Mouse (Mus musculus) T-helper 2 cell (primary cell): ENCODE measurements around the gene Peg3.
"Not testable (repeated sequence)": the region's sequence is repeated elsewhere in the genome, so short reads cannot be mapped to it uniquely, and the experiment has no call there.

ENCODE experiments used
- in situ Hi-C: fragments of 300-600 bp; cut with MboI, MseI; formaldehyde crosslinking; loops from one replicate; pipeline ENCODE4 v1.15.1; 2025; ENCODE audit warnings: high pct_unique_total_duplicates

Peg3 gene

DNA sequence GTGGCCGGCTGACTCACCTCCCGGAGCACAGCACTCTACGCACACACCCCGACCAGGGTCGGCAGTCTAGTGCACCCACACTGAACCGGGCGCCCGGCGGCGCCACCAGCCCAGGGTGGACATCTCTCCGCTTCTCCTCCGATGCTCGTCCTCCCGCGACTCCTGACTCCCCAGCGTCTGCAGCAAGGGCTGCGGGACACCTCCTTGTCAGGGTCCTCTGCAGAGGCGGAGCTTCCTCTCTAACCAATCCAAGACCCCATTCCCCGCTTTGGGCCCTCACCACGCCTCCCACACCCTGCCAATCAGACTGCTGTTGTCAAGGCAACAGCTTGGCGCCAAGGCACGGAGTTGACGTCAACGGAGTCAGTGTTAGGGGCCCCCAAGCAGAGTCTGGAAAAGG is at the start of gene Peg3, which contains the start of gene Usp29:
TSS of gene Peg3 (minus strand) at position 191 of the 400 bp plus-strand sequence.
TSS of gene Usp29 (plus strand) at position 338 of the 400 bp plus-strand sequence.
- in situ Hi-C loops: loop anchor here (25.0 kb wide), 1 partner anchor 368 kb away; the partner anchor contains the start of gene Zfp78

DNA sequence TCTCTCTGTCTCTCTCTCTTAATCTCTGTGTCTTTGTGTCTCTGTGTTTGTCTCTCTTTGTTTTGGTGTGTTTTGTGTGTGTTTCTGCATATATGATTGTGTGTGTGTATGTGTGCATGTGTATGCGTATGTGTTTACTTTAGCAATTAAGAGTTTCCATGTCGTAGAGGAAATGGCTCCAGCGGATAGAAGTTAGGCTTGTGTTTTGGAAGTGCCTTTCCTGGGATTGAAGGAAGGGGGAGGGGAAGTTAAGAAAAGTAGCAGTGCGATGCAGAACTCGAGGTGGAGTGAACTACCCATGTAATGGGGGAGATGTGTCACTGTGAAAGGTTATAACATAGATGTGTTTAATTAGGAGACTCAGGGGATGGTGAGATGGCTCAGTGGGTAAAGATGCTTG is 48.9 kb upstream of the Peg3 start:
- in situ Hi-C loops: no loop called here

DNA sequence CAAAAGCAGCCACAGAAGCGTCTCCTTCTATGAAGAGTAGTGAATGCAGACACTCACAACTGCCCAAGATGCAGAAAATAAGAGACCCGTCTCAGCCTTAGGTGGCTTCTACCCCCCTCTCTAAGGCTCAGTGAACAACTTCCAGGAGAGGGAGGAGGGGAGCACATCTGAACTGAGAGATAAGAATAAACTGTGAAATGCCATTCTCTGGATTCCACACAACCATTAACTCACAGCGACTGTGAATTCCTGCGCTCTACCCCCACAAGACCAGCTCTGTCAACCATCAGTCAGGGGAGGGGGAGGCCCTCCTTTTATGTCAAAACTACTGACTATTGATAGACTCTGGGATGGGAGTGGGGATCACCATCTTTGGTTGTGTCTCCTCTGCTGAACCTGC is 47.5 kb upstream of the Peg3 start:
- in situ Hi-C loops: no loop called here

DNA sequence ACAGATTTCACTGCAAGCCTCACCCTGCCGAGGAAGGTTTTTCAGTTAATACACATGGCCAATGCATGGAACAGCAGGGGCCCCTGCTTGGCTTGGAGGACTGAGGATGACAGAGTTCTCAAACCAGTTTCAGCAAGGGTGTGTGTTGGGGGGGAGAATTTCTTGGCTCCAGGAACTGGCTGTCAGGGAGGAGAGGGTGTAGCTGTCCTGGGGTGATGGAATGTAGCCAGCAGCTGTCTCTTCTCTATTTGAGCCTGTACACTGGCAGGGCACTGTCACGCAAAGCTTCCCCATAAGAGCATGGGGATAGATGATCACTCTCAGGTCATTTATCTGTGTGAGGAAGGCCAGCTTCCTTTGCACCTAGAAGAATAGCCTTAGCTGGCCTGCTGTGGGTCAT is 46.9 kb upstream of the Peg3 start:
- in situ Hi-C loops: no loop called here

DNA sequence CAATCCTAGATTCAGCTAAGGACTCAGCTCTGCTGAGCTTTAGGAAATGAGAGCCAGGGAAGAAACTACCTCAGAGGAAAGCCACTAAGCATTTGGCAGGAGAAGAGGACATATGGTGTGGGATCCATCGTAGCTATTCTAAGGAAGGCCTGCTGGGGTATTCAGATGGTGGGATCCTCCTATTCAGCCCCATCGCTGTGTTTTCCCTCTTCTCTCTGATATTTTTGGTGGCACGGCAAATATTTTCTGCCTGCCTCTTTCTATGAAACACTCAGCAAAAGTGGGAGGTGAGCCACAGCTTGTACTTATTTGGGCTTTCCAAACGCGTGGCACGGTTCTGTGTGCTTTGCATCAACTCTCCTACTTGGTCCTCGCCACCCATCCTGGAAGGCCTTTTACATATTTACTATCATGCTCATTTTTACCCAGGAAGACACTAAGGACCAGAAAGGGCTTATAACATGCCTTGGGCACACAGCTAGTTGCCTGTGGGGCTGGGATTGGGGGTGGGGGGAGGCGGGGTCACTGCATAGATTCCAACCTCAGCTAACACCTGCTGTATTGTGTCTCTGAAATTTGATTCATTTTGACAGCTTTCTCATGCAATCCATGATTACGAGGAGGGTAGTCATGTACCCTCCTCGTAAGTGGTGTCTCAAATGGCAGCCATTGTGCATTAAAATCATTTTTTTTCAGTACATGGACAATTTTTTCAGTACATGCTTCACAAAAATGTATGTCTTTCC is 46.3 kb upstream of the Peg3 start:
- in situ Hi-C loops: no loop called here

DNA sequence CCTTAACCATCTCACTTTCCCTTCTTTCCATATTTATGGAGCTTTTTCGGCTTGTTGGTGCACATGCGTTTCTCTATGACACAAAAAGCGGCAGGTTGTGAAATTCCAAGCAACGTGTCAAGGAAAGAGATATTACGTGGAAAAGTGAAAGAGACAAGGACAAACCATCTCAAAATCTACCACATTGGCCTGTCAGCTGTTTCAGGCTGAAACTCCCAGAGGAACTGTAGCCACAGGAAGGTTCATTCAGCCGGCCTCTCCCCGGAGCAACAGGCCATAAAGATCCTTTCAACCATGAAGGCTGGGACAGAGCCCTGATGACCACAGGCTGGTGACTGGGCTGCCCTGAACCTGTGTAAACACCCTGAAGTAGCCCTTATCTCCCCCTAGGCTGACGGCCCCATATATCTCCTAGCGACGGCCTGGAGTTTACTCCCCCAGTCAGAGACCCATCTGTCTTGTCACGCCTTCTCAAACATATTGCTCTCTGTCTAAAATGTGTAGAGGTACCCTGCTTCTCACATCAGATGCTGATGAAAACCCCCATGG is 43.7 kb upstream of the Peg3 start:
- in situ Hi-C loops: not testable (repeated sequence)

DNA sequence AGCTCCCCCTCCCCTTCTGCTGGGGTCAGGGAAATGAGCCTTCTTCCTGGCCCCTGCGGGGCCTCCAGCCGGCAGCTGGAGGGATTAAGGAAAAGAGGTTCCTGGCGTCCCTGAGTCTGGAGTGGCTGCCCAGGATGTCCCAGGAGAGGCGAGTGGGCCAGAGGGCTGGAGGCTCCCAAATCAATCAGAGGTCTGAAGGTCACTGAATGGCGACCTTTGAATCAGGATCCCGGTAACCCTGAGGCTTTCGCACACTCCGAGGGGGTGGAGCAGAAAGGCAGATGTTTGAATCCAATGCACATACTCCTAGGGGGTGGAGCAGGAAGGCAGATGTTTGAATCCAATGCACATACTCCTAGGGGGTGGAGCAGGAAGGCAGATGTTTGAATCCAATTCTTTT is 40.1 kb upstream of the Peg3 start:
- in situ Hi-C loops: no loop called here

DNA sequence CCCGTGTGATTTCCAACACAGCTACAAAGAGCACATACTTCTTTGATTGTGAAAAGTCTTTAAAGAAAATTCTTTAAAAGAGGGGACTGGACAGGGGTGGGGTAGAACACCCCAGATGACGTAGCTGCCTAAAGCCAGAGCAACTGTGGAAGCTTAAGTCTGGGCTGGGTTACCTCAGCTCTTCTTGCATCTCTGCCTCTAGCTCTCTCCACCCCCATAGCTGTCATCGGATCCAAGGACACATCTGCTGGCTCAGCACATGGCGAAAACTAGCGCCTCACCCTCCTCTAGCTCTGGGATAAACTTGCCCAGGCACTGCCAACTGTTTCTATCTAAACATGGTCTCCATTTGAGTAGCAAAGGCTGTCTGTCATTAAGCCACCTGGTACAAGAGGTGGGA is 35.0 kb upstream of the Peg3 start:
- in situ Hi-C loops: no loop called here

DNA sequence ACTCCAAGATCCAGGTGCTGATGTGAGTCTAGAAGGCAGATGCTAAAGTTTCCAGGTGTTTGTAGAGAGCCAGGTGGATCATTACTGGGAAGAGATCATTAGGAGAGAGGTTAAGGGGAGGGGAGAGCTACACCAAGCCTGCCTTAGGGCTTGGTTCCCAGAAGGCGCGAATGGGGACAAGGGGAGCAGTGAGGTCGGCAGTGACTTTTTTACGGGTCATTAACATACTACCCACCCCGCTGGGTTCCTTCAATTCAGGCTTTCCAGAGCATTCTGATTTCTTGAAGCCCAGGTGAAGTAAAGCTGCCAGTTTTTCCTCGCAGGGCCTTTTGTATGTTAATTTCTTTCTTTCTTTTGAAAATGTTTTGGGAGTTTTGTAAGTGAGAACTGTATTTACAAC is 29.9 kb upstream of the Peg3 start:
- in situ Hi-C loops: no loop called here

DNA sequence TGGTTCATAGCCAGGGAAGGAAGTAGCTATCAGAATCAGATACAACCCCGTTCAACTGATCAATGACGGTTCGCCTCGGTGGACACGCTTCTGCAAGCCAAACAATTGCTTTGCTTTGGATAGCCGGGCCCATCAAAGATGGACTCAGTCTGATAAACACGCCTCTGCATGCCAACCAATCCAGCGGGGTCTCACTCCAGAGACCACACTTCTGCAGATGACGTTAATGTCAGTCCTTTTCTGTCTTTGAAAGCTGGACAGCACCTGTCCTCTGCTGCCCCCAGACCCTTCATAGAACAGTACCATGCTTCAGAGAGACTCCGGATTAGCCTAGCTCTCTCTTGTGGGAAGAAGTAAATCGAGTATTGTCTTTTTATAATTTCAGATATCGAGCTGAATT is 29.5 kb upstream of the Peg3 start:
- in situ Hi-C loops: no loop called here

DNA sequence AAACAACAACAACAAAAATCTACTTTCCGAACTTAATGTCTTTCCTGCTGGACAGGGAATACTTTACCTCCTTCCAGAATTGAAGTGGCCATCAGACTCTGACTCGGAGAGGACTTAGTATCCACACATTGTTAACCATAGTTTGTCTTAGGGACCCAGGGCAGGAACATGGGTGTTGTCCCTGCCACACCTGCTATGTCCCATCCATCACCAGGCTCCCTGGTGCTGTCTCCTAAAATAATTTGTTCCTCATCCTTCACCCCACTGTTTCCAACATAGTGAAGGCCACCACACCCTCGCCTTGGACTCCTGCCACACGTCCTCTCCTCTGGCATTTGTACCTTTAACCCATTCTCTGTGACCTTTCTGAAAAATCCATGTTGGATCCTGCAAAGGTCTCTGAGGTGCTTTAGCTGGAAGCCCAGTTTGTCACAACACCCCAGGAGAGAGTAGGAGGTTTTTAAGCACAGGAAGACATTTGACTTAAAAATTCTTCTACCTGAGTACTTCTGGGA is 26.6 kb upstream of the Peg3 start:
- in situ Hi-C loops: no loop called here

DNA sequence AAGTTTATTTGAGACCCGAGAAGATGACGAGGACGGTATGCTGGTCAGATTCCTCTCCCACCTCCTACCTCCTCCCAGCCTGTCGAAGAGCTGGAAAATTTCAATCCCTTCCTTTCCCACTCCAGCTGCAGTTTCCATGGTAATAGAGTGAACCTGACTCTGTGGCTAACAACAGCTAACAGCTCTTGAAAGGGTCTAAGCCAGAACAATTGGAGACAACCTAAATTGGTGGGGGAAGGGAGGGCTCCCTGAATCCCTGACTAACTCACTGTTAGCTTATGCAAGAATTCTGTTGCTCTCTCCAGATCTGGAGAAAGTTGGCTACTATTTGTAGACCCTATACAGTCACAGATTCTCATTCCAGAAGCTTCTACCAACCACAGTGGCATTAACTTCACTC is 23.2 kb upstream of the Peg3 start:
- in situ Hi-C loops: no loop called here

DNA sequence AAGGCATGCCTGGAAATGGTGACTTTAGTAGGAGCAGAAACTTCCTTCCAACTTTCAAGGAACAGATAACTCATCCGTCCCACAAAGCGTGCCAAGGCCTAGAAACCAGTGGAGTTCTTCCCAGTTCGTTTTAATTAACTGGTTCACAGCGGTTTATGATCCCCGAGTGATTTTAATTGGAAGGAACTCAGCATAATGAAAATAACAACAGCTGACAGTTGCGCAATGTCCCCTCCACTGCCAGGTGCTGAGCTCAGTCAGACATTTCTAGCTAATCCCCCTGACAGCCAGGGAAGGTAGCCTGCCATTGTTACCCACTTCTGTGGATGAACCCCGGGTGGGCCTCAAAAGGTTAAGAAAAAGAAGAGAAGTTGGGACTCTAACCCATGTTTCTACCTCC is 19.0 kb upstream of the Peg3 start:
- in situ Hi-C loops: loop anchor here (25.0 kb wide), 1 partner anchor 387 kb away; the partner anchor contains the start of gene Zfp78

DNA sequence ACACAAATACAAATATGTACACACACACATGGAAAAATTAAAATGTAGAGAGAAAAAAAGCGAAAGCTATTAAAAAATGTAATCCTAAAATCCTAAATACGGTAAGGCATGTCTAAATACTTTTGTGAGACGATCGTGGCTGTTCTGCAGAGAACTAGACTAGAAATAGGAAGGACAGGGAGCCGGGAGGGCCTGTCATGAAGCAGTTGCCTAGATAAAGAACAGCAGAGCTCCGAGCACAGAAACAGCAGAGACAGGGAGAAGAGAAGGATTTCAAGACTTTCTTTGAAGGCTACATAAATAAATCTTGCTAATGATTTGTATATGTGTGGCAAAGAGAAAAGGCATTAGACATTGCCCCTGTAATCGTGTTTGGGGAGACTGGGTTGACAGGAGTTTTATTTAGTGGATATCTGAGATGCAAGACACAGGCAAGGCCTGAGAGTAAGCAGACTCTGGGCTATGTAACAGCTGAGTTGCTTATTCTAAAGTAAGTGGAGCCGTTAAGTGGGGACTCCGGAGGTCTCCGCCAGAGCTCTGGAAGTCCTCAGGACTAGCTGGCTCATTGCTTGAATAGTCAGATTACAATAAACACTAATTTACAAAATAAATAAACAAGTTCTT is 14.2 kb upstream of the Peg3 start:
- in situ Hi-C loops: loop anchor here (25.0 kb wide), 1 partner anchor 382 kb away; the partner anchor contains the start of gene Zfp78

DNA sequence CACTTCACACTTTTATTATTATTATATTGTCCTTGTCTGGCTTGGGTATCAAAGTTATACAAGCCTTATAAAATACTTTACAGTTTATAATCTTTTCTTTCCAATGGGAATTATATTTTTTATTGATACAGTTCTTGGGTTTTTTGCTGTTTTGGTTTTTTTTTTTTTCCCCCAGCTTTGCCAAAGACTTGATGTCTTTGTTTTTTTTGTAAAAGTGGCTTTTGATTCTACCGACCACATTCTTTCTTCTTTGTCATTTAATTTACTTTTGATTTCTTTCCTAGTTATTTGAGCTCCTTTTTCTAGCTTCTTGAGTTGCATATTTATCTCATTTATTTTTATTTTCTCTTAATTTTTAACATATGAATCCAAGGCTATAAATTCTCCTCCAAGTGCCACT is 5.8 kb upstream of the Peg3 start:
- in situ Hi-C loops: loop anchor here (25.0 kb wide), 1 partner anchor 374 kb away; the partner anchor contains the start of gene Zfp78

DNA sequence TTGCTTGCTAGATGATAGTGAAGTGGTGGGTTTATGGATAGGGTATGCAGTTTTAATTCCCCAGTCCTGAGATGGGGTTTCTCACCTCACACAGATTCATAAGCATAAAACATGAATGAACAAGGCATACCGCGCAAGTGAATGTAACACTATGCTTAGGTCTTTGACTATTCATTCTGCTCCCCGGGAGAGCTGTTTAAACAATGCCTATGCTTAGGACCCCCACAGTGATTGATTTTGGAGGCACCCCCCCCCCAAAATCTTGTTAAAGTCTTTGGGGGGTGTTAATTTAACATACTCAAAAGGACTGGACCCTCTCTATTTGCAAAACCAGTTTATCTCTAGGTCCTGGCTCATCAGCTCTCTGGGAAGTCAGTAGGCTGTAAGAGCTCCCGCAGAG is 1.7 kb upstream of the Peg3 start:
- in situ Hi-C loops: loop anchor here (25.0 kb wide), 1 partner anchor 370 kb away; the partner anchor contains the start of gene Zfp78

DNA sequence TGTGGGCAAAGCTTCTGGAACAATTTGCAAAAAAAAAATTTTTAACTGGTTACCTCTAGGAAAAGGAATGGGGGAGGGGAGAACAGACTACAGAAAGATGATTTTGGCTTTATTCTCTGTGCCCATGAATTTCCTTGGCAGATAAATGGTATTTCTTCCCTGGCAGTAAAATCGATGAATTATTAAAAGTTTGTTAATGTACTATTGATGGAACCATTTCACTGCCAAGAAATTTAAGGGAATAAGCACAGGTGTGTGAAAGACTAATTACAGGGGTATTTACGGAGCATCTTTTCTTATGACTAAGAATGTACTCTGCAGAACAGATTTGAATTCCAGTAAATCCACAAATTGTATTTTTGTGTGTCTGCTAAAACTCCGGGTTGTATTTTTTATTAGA is 1.1 kb upstream of the Peg3 start:
- in situ Hi-C loops: loop anchor here (25.0 kb wide), 1 partner anchor 369 kb away; the partner anchor contains the start of gene Zfp78

DNA sequence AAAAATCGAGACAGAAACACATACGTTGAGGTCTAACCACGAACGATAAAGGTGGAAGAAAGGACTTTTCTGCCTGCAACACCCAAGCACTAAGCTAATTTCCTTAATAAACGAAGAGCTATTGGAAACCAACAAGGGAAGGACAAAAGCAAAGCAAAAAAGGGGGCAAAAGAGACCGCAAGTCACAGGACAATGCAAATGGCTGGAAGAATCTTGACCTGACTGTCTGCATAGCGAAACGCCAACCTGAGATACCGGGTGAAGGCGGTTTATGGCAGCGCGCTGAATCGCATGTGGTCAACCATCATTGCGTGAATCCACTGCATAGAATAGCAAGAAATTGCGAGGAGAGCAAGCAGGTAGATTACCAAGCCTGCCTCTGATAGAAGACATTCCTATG is 570 bp upstream of the Peg3 start:
- in situ Hi-C loops: loop anchor here (25.0 kb wide), 1 partner anchor 368 kb away; the partner anchor contains the start of gene Zfp78

DNA sequence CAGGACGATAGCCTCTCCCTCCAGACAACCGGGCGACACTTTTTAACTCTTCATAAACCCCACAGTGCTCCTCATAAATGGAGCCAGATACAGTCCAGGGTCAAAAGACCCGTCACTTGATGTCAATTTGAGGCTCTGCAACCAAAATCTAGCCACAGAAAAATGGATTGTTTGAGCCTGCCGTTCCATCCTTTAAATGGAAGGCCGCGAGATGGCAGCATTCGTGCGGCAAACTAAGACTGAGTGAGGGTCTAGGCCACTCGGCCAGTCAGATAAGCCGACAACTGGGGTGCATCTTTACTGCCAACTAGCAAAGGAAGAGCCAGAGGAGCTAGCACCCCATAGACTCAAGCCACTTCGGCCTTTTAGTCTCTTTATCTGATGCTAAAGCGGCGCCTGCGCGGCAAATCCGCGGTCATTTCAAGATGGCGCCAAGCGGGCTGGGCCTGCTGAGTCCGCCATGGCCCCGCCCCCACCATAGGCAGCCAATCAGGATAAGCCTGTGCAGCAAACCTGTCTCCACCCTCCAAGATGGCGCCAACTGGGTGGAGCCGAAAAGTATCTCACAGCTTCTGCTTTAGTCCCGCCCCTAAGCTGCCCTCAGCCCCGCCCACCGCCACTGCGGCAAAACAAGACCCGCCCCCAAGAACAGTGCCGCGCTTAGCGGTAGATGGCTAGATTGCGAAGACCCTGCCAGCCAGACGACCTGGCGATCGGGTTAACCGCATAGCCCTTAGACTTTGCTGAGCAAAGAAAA is 992 bp downstream of the Peg3 start:
- in situ Hi-C loops: loop anchor here (25.0 kb wide), 1 partner anchor 367 kb away; the partner anchor contains the start of gene Zfp78

DNA sequence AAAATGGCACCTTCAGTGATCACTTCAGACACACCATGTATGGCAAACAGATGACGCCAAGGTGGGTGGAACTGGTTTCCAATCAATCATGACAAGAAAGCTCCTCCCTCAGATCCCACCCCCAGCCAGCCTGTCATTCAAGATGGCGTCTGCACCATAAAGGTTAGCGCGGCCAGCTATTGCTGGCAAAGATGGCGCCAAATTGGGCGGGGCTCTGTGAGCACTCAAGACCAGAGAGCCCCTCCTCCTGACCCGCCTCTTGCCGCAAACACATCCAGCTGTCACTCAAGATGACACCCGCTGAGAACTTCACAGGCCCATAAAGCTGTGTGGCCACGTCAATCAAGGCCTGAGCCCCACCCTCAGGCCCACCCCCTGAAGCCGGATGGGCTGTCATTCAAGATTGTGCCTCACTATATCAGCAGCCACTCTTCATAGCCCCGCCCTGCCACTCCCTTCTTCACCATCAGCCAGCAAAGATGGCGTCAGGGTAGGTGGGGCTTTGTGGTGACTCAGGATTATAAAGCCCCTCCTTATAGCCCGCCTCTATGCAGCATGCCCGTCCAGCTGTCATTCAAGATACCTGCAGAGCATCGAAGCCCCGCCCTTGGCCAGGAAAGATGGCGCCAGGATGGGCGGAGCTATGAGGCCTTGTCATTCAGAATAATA is 1.8 kb downstream of the Peg3 start:
- in situ Hi-C loops: loop anchor here (25.0 kb wide), 1 partner anchor 366 kb away; the partner anchor contains the start of gene Zfp78
